Mouse (Mus musculus) naive thymus-derived CD4-positive, alpha-beta T cell, adult 2 months (primary cell): ENCODE results near the gene C4b.

Experiments used
- DNase-seq: peaks from one replicate; pipeline ENCODE4 v3.0.0-alpha.2; 2011; ENCODE audit warnings: low read depth

C4b gene

GRCm38 (mm10) chr17:34700671-34701071 is 43.0 kb downstream of the C4b start:
- no peak for DNase-seq

- no peak for DNase-seq
Observed at GRCm38 (mm10) chr17:34699575-34700408, 43.9 kb downstream of the C4b start.

GRCm38 (mm10) chr17:34692906-34693305 is 50.8 kb downstream of the C4b start:
- no peak for DNase-seq

GRCm38 (mm10) chr17:34690458-34690857 is 53.2 kb downstream of the C4b start:
- DNase-seq: no peak

GRCm38 (mm10) chr17:34688889-34689288 is 54.8 kb downstream of the C4b start:
- DNase-seq: no peak

GRCm38 (mm10) chr17:34685120-34686110 is 58.3 kb downstream of the C4b start:
- DNase-seq: no peak

GRCm38 (mm10) chr17:34684253-34684893 is 59.3 kb downstream of the C4b start:
- DNase-seq: no peak

- no peak for DNase-seq
Observed at GRCm38 (mm10) chr17:34683686-34684220, 59.9 kb downstream of the C4b start.

- DNase-seq: no peak
Observed at GRCm38 (mm10) chr17:34683179-34683578, 60.5 kb downstream of the C4b start.

GRCm38 (mm10) chr17:34681881-34682536 is 61.7 kb downstream of the C4b start:
- no peak for DNase-seq

- DNase-seq: no peak
Observed at GRCm38 (mm10) chr17:34681132-34681571, 62.5 kb downstream of the C4b start.

GRCm38 (mm10) chr17:34680621-34681020 is 63.1 kb downstream of the C4b start:
- no peak for DNase-seq

GRCm38 (mm10) chr17:34680191-34680590 is 63.5 kb downstream of the C4b start:
- DNase-seq: no peak
